Mouse (Mus musculus) erythroblast, embryonic 14.5 days (primary cell): ENCODE measurements around the gene Dnajc8. TPM values are rescaled to one million over a fixed set of nuclear protein-coding genes. Genes with fewer than 3 reads are reported as not detected.
"Not testable (repeated sequence)": the region's sequence is repeated elsewhere in the genome, so short reads cannot be mapped to it uniquely, and the experiment has no call there.

ENCODE experiments used
- H3K27me3 ChIP-seq: 2 replicates; pipeline ENCODE4 v1.6.1; 2012; ENCODE audit warnings: inconsistent platforms; ENCODE audit not compliant: control insufficient read depth
- H3K36me3 ChIP-seq: 2 replicates; pipeline ENCODE4 v1.6.1; 2012; ENCODE audit warnings: mild to moderate bottlenecking, inconsistent platforms; ENCODE audit not compliant: control insufficient read depth
- H3K4me1 ChIP-seq: 2 replicates; pipeline ENCODE4 v1.6.1; 2012; ENCODE audit warnings: inconsistent platforms; ENCODE audit not compliant: control insufficient read depth
- H3K4me3 ChIP-seq: replicated peaks from 2 replicates; pipeline ENCODE3; 2012; ENCODE audit warnings: moderate library complexity, mild to moderate bottlenecking, inconsistent platforms
- H3K9me3 ChIP-seq: 2 replicates; pipeline ENCODE4 v1.6.1; 2012; ENCODE audit warnings: low read length, inconsistent platforms, mixed read lengths; ENCODE audit not compliant: control insufficient read depth
- GATA1 ChIP-seq: IDR thresholded peaks from 2 replicates; pipeline ENCODE4 v1.6.1; 2012; ENCODE audit warnings: low read length, inconsistent platforms, mixed read lengths
- TAL1 ChIP-seq: IDR thresholded peaks from 3 replicates; pipeline ENCODE4 v1.6.1; 2012; ENCODE audit warnings: low read length, inconsistent platforms, mixed read lengths
- polyA plus RNA-seq: library from polyadenylated mRNA; stranded (reverse); fragments of >175 nt; gene quantifications from 2 replicates; pipeline ENCODE4 v1.2.3, GENCODE M21; 2012

The Dnajc8 gene
- polyA plus RNA-seq, 1 experiment = 28.3 TPM

- no peaks in the 10 kb centered on the region for H3K4me1 ChIP-seq
- TF ChIP-seq GATA1 (no peak), TAL1 (no peak)
- no peaks in the 10 kb centered on the region for H3K36me3 ChIP-seq
- peaks cover 5% of the 10 kb centered on the region for H3K9me3 ChIP-seq
- H3K27me3 ChIP-seq = no peaks in the 10 kb centered on the region
- no peak overlapping the region for H3K4me3 ChIP-seq
Observed at GRCm38 (mm10) chr4:132583781-132584180, 48.4 kb downstream of the Dnajc8 start.

- H3K9me3 ChIP-seq = peaks cover 5% of the 10 kb centered on the region
- H3K36me3 ChIP-seq = no peaks in the 10 kb centered on the region
- no peaks in the 10 kb centered on the region for H3K4me1 ChIP-seq
- H3K4me3 ChIP-seq = no peak overlapping the region
- TF ChIP-seq TAL1 (no peak), GATA1 (no peak)
- H3K27me3 ChIP-seq = no peaks in the 10 kb centered on the region
Observed at GRCm38 (mm10) chr4:132584975-132585374, 49.6 kb downstream of the Dnajc8 start.

- TF ChIP-seq GATA1 (no peak), TAL1 (no peak)
- Histone ChIP-seq H3K9me3 (no peaks in the 10 kb centered on the region), H3K4me1 (no peaks in the 10 kb centered on the region), H3K27me3 (no peaks in the 10 kb centered on the region), H3K36me3 (no peaks in the 10 kb centered on the region), H3K4me3 (no peak overlapping the region)
Observed at GRCm38 (mm10) chr4:132586282-132586681, 50.9 kb downstream of the Dnajc8 start.

- no peak overlapping the region for H3K4me3 ChIP-seq
- H3K9me3 ChIP-seq = no peaks in the 10 kb centered on the region
- no peaks in the 10 kb centered on the region for H3K36me3 ChIP-seq
- no peaks in the 10 kb centered on the region for H3K27me3 ChIP-seq
- no peaks in the 10 kb centered on the region for H3K4me1 ChIP-seq
- TF ChIP-seq GATA1 (no peak), TAL1 (no peak)
Observed at GRCm38 (mm10) chr4:132588512-132588911, 53.2 kb downstream of the Dnajc8 start.

- no peak overlapping the region for H3K4me3 ChIP-seq
- H3K27me3 ChIP-seq = no peaks in the 10 kb centered on the region
- H3K9me3 ChIP-seq = no peaks in the 10 kb centered on the region
- no peaks in the 10 kb centered on the region for H3K36me3 ChIP-seq
- TF ChIP-seq GATA1 (no peak), TAL1 (no peak)
- H3K4me1 ChIP-seq = no peaks in the 10 kb centered on the region
Observed at GRCm38 (mm10) chr4:132590642-132591041, 55.3 kb downstream of the Dnajc8 start.

- Histone ChIP-seq H3K27me3 (peaks cover 7% of the 10 kb centered on the region), H3K36me3 (no peaks in the 10 kb centered on the region), H3K4me1 (peaks cover 2% of the 10 kb centered on the region), H3K9me3 (no peaks in the 10 kb centered on the region), H3K4me3 (no peak overlapping the region)
- TF ChIP-seq GATA1 (no peak), TAL1 (no peak)
Observed at GRCm38 (mm10) chr4:132592958-132593357, 57.6 kb downstream of the Dnajc8 start.

- TF ChIP-seq GATA1 = no peak
- TF ChIP-seq TAL1 = no peak
- peaks cover 2% of the 10 kb centered on the region for H3K4me1 ChIP-seq
- 0 out of 2 replicates have a peak, but pooled peaks cover 2% of the 10 kb centered on the region for H3K9me3 ChIP-seq
- no peak overlapping the region for H3K4me3 ChIP-seq
- H3K36me3 ChIP-seq = no peaks in the 10 kb centered on the region
- peaks cover 7% of the 10 kb centered on the region for H3K27me3 ChIP-seq
Observed at GRCm38 (mm10) chr4:132594191-132594590, 58.8 kb downstream of the Dnajc8 start.

- H3K36me3 ChIP-seq = no peaks in the 10 kb centered on the region
- H3K4me3 ChIP-seq = no peak overlapping the region
- H3K9me3 ChIP-seq = 0 out of 2 replicates have a peak, but pooled peaks cover 4% of the 10 kb centered on the region
- peaks cover 7% of the 10 kb centered on the region for H3K27me3 ChIP-seq
- TF ChIP-seq GATA1 (no peak), TAL1 (no peak)
- peaks cover 2% of the 10 kb centered on the region for H3K4me1 ChIP-seq
Observed at GRCm38 (mm10) chr4:132598861-132599260, 63.5 kb downstream of the Dnajc8 start.

- Histone ChIP-seq H3K4me1 (peaks cover 2% of the 10 kb centered on the region), H3K27me3 (peaks cover 7% of the 10 kb centered on the region), H3K36me3 (no peaks in the 10 kb centered on the region), H3K9me3 (0 out of 2 replicates have a peak, but pooled peaks cover 4% of the 10 kb centered on the region), H3K4me3 (no peak overlapping the region)
- TF ChIP-seq GATA1 (no peak), TAL1 (no peak)
Observed at GRCm38 (mm10) chr4:132599764-132600163, 64.4 kb downstream of the Dnajc8 start.

- no peaks in the 10 kb centered on the region for H3K36me3 ChIP-seq
Observed at GRCm38 (mm10) chr4:132600465-132600864, 65.1 kb downstream of the Dnajc8 start.

GRCm38 (mm10) chr4:132601242-132601641 is 65.9 kb downstream of the Dnajc8 start:
- H3K9me3 ChIP-seq, H3K4me3 ChIP-seq, H3K36me3 ChIP-seq, H3K27me3 ChIP-seq, H3K4me1 ChIP-seq: not testable (repeated sequence)

More at GRCm38 (mm10) chr4:132600465-132600864, 65.1 kb downstream of the Dnajc8 start:
- no peak overlapping the region for H3K4me3 ChIP-seq
- TF ChIP-seq TAL1 (no peak), GATA1 (no peak)
- peaks cover 7% of the 10 kb centered on the region for H3K27me3 ChIP-seq
- 0 out of 2 replicates have a peak, but pooled peaks cover 4% of the 10 kb centered on the region for H3K9me3 ChIP-seq
- H3K4me1 ChIP-seq = peaks cover 2% of the 10 kb centered on the region
